Mouse (Mus musculus) cortical plate, adult 2 months (tissue): ENCODE measurements at regions not wholly inside any gene's neighbourhood (a gene's known extent, or its start where the extent isn't known, plus 50 kb on each side); places are given as distances from the start of the nearest gene placed in this dataset.

Experiments used
- H3K27ac ChIP-seq: fragments of 200-500 bp; 2 replicates; pipeline ENCODE4 v1.5.1; 2012; ENCODE audit warnings: low read length, control low read depth, inconsistent platforms; ENCODE audit not compliant: insufficient read depth
- H3K4me1 ChIP-seq: fragments of 200-500 bp; 2 replicates; pipeline ENCODE4 v1.6.1; 2011; ENCODE audit warnings: low read length; ENCODE audit not compliant: control insufficient read depth, insufficient read depth
- H3K4me3 ChIP-seq: fragments of 200-500 bp; 2 replicates; pipeline ENCODE4 v1.5.1; 2011; ENCODE audit warnings: mild to moderate bottlenecking, low read length, control low read depth; ENCODE audit not compliant: insufficient read depth
- CTCF ChIP-seq: fragments of 200-500 bp; IDR thresholded peaks from 2 replicates; pipeline ENCODE4 v1.5.1; 2011; ENCODE audit warnings: mild to moderate bottlenecking, control low read depth, low read length; ENCODE audit not compliant: insufficient read depth; ENCODE audit errors: extremely low read depth
- POLR2A ChIP-seq: fragments of 200-500 bp; IDR thresholded peaks from 2 replicates; pipeline ENCODE4 v1.6.1; 2011; ENCODE audit warnings: mild to moderate bottlenecking, low read length, control low read depth; ENCODE audit not compliant: insufficient read depth; ENCODE audit errors: extremely low read depth

DNA sequence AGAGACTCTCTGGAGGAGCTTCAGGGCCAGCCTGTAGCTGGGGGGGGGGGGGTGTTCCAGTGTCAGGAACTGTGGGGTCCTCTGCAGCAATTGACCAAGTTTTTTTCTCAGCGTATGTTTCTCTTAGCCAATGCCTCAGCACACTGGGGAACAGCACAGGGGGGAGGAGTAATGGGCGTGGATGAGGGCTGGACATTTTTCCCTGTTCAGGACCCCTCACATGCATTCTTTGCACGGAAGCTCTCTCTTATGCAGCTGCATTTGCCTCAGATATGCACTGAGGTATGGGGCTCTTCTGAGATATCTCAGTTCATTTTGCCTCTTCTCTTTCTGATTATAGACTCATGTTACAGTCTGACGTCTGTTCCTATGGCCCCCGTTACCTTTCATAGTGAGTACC lies 200.8 kb downstream of the Ttc32 start:
- TF ChIP-seq POLR2A (no peak), CTCF (no peak)
- Histone ChIP-seq H3K27ac (no peak overlapping the region), H3K4me1 (no peaks in the 10 kb centered on the region), H3K4me3 (no peak overlapping the region)

DNA sequence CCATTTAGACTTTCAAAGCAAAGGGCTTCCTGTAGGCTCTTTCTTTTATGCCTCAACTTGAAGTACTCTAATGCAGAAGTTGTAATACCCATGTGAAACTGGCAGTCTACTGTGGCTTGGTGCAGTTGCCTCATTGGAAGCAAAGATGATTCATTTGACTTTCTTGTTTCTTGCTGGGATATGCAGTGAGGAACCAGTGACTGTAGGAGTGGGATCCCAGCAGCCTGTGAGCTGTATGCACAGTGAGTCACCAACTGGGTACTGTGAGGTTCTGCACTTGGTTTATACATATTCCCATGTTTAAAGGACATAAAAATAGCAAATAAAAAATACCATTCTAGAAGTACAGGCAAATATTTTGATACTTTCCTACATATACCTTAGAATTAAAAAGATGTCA lies 202.6 kb downstream of the Ttc32 start:
- no peaks in the 10 kb centered on the region for H3K4me1 ChIP-seq
- TF ChIP-seq CTCF, result no peak
- no peak for TF ChIP-seq POLR2A
- H3K27ac ChIP-seq, result no peak overlapping the region
- no peak overlapping the region for H3K4me3 ChIP-seq

DNA sequence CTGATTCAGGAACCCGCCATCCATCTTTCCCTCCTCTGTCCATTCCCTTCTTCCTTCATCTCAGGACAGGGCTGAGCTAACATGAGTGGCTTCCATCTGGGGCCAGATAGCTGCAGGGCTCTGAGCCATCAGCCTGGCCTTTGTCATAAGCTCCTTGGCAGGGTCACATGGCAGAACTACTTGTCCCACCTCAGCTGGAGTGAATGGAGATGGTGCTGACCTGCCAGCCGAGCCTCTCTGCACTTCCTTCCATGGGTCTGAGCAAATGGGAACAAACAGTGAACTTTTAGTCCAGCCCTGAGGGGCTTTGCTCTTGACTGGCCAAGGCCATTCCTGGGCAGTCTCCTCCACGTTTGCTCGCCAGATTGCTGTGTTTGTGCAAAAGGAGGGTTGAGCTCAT lies 206.1 kb downstream of the Ttc32 start:
- Histone ChIP-seq H3K27ac (no peak overlapping the region), H3K4me3 (no peak overlapping the region), H3K4me1 (no peaks in the 10 kb centered on the region)
- TF ChIP-seq CTCF (no peak), POLR2A (no peak)

DNA sequence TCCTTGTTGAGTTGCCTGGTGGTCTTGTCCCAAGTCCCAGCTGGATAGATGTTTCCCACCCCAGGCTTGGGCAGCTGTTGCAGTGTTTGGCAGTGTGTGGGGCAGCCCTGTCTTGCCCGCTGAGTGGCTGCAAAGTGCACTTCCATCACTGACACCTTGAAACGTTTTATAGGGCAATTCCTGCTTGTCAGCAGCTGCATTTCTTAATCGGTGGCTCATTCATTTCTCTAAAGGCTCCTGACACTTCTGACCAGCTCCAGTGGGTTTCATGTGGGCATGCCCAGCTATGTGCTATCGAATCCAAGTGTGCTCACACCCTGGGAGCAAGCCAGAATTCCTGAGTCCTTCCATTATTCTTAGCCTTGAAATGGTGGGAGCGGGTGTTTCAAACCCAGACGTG lies 207.7 kb downstream of the Ttc32 start:
- Histone ChIP-seq H3K4me3 (no peak overlapping the region), H3K27ac (no peak overlapping the region), H3K4me1 (no peaks in the 10 kb centered on the region)
- TF ChIP-seq POLR2A (no peak), CTCF (no peak)

DNA sequence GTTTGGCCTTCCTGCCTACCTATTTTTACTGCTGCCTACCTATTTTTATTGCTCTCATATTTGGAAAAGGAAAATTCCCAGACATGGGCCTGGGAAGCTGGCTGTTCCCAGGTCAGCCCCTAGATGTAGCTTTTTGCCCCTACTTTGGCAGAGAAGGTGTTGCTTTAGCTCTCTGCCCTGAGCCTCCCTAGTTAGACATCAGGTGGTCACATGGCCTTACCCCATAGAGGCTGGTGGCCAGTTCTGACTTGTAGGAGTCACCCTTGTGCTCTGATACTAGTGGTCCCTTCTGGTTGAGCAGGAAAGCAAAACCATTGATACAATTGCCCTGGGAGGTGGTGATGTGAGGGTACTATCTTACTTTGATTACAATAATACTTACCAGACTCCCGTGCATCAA lies 208.2 kb downstream of the Ttc32 start:
- no peak overlapping the region for H3K27ac ChIP-seq
- H3K4me3 ChIP-seq, result no peak overlapping the region
- no peak for TF ChIP-seq CTCF
- no peak for TF ChIP-seq POLR2A
- H3K4me1 ChIP-seq, result no peaks in the 10 kb centered on the region

DNA sequence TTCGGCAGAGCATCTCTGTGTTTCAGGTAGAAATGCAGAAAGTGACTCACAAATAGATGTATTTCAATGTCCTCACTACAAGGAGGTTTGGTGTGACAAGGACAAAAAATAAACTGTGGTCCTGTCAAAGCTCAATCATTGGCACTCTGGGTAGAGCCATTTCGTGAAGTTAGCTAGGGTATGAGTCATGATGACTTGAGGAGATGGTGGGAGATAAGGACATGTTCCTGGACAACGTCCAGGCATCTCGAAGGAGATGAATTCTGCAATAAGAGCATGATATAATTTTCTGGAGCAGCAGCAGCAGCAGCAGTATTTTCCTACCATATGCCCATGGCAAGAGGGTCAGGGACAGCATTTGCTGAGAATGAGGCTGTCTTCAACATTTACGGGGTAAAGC lies 217.7 kb downstream of the Ttc32 start:
- Histone ChIP-seq H3K4me3 (no peak overlapping the region), H3K27ac (no peak overlapping the region), H3K4me1 (no peaks in the 10 kb centered on the region)
- TF ChIP-seq CTCF, result no peak
- no peak for TF ChIP-seq POLR2A

DNA sequence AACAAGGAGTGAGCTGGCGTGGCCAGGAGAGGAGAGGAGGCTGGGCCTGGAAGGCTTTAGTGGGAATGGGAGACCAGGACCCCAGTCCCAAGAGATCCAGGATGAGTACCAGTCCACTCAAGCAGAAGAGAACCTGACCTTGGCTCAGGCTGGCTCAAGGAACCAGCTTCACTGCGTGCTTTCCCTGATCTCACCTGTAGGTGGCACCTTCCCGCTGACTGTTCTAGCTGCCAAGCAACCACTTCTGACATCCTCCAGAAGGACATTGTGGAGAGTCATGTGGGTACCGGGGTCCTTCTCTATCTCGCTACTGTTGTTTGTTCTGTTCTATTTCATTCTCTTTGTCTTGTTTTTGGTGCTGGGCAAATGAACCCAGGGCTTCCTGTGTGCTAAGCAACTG lies 222.0 kb downstream of the Ttc32 start:
- TF ChIP-seq POLR2A (no peak), CTCF (peak; percentile 61)

DNA sequence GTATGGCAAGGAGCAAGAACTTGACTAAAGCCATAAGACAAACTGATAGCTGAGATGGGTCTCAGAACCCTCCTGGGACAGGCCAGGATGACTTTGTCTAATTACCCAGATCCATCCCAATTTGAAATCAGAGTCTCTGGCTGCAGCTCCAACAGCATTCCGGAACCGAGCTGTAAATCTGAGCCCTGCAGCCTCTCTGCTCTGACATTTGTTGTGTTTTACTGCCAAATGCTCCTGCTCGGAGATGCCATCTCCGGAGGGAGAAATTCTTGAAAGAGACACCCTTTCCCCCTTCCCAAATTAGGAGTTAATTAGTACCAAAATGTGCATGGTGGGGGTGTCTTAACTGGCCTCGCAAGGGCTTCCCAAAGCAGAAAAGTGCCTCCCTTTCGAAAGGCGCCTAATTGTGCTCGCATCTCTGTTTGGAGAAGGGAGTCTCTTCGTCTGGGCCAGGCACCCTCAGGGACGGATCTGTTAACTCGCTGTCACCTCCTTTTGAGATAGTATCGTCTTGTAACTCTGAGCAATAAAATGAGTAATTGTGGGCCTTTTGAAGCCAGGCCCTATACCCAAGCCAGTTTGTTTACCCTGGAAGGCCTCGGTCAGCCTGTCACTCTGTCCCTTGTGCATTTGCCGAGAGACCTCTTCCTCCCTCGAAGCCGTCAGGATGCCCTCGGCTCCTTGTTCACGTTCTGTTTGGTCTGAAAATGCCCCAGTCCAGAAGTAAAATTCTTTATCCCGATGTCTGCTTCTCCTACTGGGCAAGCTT lies 223.7 kb downstream of the Ttc32 start:
- no peak for TF ChIP-seq POLR2A
- TF ChIP-seq CTCF, result no peak
- H3K4me3 ChIP-seq, result no peak overlapping the region
- H3K27ac ChIP-seq, result no peak overlapping the region
- H3K4me1 ChIP-seq, result no peaks in the 10 kb centered on the region

More for the DNA sequence above, 222.0 kb downstream of the Ttc32 start:
- Histone ChIP-seq H3K4me3 (no peak overlapping the region), H3K4me1 (no peaks in the 10 kb centered on the region), H3K27ac (no peak overlapping the region)

DNA sequence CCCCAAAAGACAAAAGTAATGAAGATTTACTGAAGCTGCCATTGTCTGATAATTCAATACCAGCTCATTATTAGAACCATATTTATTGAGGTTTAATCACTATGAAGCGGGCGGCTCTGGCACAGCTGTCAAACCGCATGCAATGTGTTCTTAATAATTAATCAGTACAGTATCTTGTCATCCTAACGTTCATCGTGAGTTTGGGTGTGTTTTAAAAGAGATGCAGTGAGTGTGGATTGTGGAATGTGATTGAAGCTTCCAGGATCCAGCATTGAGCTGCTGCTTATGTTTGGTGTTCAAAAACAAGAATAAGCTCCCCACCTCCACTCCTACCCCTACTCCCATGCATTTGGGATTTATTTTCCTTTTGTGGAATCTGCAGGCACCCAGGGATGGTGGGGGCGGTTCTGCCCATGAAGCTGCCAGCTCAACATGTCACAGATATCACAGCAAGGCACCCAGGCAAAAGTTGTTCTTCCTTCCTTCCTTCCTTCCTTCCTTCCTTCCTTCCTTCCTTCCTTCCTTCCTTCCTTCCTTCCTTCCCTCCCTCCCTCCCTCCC lies 224.6 kb downstream of the Ttc32 start:
- Histone ChIP-seq H3K27ac (no peak overlapping the region), H3K4me1 (no peaks in the 10 kb centered on the region), H3K4me3 (no peak overlapping the region)
- TF ChIP-seq CTCF (no peak), POLR2A (no peak)

DNA sequence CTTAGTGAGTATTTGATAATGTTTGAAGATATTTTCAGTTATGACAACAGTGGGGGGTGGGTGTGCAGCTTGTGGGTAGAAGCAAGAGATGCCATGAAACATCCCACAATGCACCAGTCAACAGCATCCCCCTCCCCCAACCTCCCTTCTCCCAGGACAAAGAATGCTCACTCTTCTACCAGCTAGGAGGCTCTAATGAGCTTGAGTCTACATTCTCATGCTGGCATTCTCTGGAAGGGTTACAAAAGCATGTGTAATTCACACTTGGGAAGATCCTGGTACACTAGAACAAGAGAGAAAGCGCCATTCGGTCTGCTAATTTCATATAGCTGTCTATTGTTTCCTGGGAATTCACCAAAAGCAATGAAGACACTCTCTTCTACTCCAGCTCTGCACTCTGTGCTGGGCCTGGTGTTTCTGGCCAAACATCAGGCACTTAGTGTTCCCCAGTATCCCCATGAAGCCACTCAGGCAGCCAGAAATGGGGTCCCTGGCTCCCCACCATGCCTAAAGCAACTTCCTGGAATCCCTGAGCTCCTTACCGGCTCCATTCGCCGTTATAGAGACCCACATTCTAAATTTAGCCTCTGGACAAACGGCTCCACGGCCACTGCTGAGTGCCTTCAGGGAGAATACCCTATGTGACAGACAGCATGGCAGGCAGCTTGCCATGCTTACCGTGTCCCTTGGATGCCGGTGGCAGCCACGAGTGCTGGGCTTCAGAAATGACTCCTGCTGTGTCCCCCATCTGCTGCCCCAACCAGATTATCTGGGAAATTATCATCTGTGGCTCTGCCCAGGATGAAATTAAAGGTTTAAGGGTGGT lies 226.1 kb downstream of the Ttc32 start:
- no peaks in the 10 kb centered on the region for H3K4me1 ChIP-seq
- no peak for TF ChIP-seq CTCF
- no peak for TF ChIP-seq POLR2A
- no peak overlapping the region for H3K4me3 ChIP-seq
- no peak overlapping the region for H3K27ac ChIP-seq
